Mouse (Mus musculus) gastrocnemius, postnatal 14 days (tissue): ENCODE results near the gene Rab3a. TPM values are rescaled to one million over a fixed set of nuclear protein-coding genes. Genes with fewer than 3 reads are reported as not detected.

Source experiments
- DNase-seq: peaks from one replicate; pipeline ENCODE4 v3.0.0; 2021; ENCODE audit warnings: mixed read lengths
- intact Hi-C: fragments of 180-260 bp; cut with DNase I; formaldehyde crosslinking; loops from one replicate; pipeline ENCODE4 v1.15.1; 2025; ENCODE audit warnings: low total_unique reads
- total RNA-seq, 2 experiments: library from RNA; stranded (reverse); gene quantifications; 2 replicates each; pipeline ENCODE4 v1.2.3; 2021

Gene Rab3a
- total RNA-seq, 2 experiments from 2014 or later, result 44.3 to 45.1 TPM

GRCm38 (mm10) chr8:70789046-70789445 lies 34.6 kb downstream of the Rab3a start:
- no peak for DNase-seq
- intact Hi-C loops, result no loop called here

GRCm38 (mm10) chr8:70790846-70791245 lies 36.4 kb downstream of the Rab3a start:
- no peak for DNase-seq
- intact Hi-C loops, result no loop called here

GRCm38 (mm10) chr8:70791294-70791701 lies 36.8 kb downstream of the Rab3a start:
- no peak for DNase-seq
- intact Hi-C loops, result no loop called here

DNA sequence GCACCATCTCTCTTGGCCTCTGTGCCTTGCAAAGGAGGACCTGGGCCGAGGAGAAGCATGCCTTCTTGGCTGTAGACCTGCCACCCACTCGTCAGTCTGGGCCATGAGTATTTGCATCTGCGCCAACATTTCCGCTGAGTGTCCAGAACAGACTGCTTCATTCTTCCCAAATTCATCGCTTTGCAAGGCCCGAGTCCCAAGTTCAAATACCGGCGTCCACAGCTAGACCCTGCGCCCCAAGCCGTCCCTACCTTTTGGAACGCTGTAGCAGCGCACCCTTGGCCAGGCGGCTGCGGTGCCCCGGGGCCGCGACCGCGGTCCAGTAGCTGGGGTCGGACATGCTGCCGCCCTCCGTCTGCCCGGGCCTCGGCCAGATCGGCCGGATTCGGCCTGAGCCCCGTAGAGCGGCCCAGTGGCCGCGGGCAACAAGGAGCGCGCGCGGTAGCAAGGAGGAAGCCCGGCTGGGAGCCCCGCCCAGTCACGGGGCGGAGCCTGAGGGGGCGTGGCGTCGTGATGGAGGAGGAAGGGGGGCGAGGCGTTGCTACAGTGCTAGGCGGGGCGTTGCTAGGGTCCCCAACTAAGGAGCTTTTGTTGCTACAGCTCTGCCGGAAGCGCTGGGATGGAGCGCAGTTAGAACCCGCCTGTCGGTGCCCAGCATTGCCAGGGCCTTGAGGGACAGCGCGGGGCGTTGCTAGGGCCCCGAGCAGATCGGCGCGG lies 37.7 kb downstream of the Rab3a start:
- peak; percentile 95 for DNase-seq
- intact Hi-C loops, result no loop called here

GRCm38 (mm10) chr8:70792700-70793099 lies 38.2 kb downstream of the Rab3a start:
- no peak for DNase-seq
- intact Hi-C loops, result no loop called here

DNA sequence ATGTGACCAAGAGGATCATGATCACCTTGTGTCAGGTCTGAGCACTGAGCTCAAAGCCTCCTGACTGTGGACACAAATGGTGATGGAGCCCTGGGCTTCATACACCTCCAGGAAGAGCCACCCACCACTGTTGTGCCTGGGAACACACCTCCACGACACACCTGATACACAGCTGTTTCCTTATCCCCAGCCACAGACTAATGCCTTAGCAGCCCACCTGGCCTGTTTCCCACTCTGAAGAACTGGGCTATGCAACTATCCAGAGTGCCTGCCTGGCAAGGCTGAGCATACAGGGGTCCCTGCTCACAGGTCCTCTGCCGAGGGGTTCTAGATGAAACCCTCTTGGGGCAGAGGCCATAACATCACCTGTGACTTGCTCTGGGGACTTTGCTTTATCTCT lies 39.7 kb downstream of the Rab3a start:
- no peak for DNase-seq
- intact Hi-C loops, result no loop called here

- intact Hi-C loops, result no loop called here
- no peak for DNase-seq
Observed at GRCm38 (mm10) chr8:70795370-70795769, 40.9 kb downstream of the Rab3a start.

GRCm38 (mm10) chr8:70796403-70797080 lies 42.1 kb downstream of the Rab3a start:
- intact Hi-C loops, result no loop called here
- peak; percentile 81 for DNase-seq

- intact Hi-C loops, result no loop called here
- DNase-seq, result peak; percentile 82
Observed at GRCm38 (mm10) chr8:70797081-70798070, 42.9 kb downstream of the Rab3a start.

- no peak for DNase-seq
- intact Hi-C loops, result no loop called here
Observed at GRCm38 (mm10) chr8:70798281-70798680, 43.8 kb downstream of the Rab3a start.

GRCm38 (mm10) chr8:70800648-70801047 lies 46.2 kb downstream of the Rab3a start:
- intact Hi-C loops, result no loop called here

DNA sequence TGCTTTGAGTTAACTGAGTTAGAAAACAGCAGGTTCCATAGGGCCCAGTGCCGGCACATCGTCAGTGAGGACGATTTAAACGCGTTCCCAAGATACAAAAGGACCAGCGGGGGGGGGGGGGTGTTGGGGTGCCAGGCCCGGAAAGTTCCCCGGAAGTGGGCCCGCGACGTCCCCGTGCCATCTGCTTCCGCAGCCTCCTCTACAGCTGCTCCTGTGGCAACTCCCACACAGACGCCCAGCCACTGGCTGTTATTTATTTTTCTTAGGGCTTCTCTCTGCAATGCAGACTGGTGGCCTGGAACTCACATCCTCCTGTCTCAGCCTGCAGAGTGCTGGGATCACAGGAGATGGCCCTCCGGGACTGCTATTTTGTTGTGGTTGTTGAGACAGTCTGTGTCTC lies 46.7 kb downstream of the Rab3a start:
- intact Hi-C loops, result no loop called here

More at GRCm38 (mm10) chr8:70800648-70801047, 46.2 kb downstream of the Rab3a start:
- DNase-seq, result no peak

GRCm38 (mm10) chr8:70801830-70802229 lies 47.4 kb downstream of the Rab3a start:
- intact Hi-C loops, result no loop called here
- no peak for DNase-seq

More for the DNA sequence above, 46.7 kb downstream of the Rab3a start:
- no peak for DNase-seq

DNA sequence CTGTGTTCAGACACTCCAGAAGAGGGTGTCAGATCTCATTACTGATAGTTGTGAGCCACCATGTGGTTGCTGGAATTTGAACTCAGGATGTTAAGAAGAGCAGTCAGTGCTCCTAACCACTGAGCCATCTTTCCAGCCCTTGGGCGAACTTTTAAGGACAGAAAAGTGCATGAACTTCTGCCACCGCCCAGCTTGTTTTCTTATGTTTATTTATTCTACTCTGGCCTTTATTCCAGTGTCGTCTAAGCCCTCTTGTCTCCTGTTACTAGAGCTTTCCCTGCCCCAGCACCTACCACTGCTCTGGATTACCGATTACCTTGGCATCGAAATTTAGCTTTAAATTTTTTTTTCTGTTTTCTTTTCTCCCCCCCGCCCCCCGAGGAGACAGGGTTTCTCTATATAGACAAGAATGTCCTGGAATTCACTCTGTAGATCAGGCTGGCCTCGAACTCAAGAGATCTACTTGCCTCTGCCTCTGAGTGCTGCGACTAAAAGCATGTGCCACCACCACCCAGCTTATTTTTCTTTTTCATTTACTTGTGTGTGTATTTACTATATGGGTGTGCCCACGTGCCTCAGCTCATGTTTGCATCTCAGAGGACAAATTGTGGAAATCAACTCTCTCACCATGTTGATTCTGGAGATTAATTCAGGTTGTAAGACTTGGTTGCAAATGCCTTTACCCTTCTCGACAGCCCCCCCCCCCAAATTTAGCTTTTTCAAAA lies 48.5 kb downstream of the Rab3a start:
- intact Hi-C loops, result no loop called here
- DNase-seq, result no peak

GRCm38 (mm10) chr8:70803761-70804480 lies 49.4 kb downstream of the Rab3a start:
- intact Hi-C loops, result no loop called here
- peak; percentile 52 for DNase-seq

DNA sequence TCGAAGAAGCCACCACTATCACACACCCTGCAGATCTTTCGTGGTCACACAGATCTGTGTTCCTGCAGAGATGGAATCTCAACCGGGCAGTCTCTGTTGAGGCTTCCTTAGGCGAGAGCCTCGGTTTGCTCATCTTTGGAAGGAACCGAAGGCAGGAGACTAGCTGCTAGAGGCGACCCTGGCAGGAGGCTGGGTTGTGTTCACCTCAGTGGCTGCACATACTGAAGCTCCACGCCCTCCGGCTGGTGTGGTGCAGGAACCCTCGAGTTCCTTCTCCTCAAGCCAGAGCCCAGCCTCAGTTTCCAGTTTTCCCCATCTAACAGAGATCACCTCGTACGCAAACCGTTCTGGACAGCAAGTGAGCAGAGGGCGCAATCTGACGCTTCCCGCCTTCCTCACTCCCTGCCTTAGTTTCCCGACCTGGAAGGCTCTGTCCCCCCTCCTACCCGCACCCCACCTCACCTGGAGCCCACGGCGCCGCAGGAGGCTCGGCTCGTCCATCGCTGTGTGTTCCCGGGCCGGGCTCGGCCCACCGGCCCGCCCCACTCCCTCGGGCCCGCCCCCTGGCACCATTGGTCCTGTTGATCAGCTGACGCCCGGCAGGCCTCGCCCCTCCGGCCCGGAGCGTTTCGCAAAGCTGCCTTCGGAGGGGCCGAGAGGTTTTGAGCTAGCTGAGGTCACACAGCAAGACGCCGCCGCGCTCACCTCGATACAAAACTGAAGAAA lies 50.2 kb downstream of the Rab3a start, which contains the start of gene Mast3:
Gene Mast3 (minus strand): TSS at position 574 of the 726 bp plus-strand sequence.
- intact Hi-C loops, result loop anchor here (5.0 kb wide), 1 partner anchor 32 kb away; no protein-coding TSS in a partner anchor
- peak; percentile 92 for DNase-seq

GRCm38 (mm10) chr8:70806541-70806940 lies 52.1 kb downstream of the Rab3a start:
- intact Hi-C loops, result loop anchor here (5.0 kb wide), 1 partner anchor 34 kb away; no protein-coding TSS in a partner anchor
- no peak for DNase-seq

DNA sequence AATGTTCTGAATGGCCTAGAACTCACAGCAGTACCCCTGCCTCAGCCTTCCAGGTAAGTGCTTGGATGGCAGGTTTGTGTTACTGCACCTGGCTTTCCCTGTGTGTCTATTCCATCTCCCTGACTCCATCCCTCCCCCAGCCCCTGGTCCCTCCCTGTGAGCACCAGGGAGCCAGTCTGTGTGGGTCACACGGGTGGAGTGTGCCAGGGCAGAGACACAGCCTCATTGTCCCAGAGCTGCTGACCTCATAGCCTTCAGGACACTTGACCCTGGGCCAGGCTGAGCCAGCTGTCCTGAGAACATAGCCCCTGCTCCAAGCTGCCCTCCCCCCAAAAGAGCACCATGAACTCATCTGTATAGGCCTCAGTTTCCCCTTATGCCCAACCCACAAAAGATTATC lies 52.8 kb downstream of the Rab3a start:
- intact Hi-C loops, result loop anchor here (5.0 kb wide), 1 partner anchor 35 kb away; no protein-coding TSS in a partner anchor
- DNase-seq, result no peak
